In the genomic region with DNA sequence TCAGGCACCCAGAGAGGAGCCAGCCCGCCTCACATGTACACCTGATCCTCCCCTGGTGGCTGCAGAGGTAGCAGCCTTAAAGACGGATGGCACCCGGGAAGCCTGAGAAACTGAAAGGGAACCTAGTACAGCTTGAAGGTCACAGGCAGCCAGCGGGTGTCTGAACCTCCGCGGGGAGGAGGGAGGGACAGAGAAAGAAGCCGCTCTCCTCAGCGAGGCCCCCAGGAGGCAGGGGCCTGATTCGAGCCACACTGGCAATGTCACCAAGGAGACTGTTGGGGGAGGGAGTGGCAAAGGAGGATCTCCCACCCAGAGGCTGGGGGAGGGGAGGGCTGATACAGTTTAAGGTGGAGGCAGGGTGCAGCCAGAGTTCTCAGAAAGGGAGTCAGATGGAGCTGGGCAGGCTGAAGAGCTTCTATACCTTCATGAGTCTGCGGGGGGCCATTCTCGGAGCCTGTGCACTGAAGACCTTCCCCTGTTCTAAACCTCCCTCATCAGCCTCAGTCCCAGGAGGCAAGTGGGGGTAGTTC, we compare ENCODE assay signal across 9 mouse cellular contexts. TPM values are rescaled to one million over a fixed set of nuclear protein-coding genes. Genes with fewer than 3 reads are reported as not detected.
DNase-seq lines count a peak whose midpoint lies in the region; ATAC-seq and TF ChIP-seq lines count a peak whose summit lies in the region.
"Had no signal": no experiment of that assay in that cellular context is flagged by ENCODE, and none has a peak within 500 bp of the region (broad histone marks: within the 10 kb centered on the region; RNA-seq: fewer than 3 reads in every experiment).

No protein-coding gene starts in this region.

- no peak for DNase-seq in kidney, adult 8-10 months
- peak; percentile 38 for DNase-seq in adrenal gland, adult 2 months
- DNase-seq in heart, postnatal 4 days = peak; percentile 37
- DNase-seq in liver, embryonic 14.5 days (ENCODE audit: low read depth in 3 of 3, low spot score in 3 of 3) = no peak
- DNase-seq in right cerebral cortex, postnatal 4 days = no peak
- DNase-seq in cerebellum, adult 11-12 months = no peak

- peak overlapping the region; percentile 27; the same call in 1 of the 2 replicates for H3K27ac ChIP-seq in kidney, embryonic 15.5 days
- H3K27ac ChIP-seq in liver, embryonic 14.5 days = no peak overlapping the region
- H3K27ac ChIP-seq in stomach, embryonic 15.5 days = no peak overlapping the region

- TF ChIP-seq CTCF in liver, embryonic 14.5 days (IDR thresholded peaks at IDR 0.05; ENCODE audit: low read depth) = no peak

- peaks cover 31% of the 10 kb centered on the region for H3K27me3 ChIP-seq in kidney, embryonic 15.5 days
- peaks cover 8% of the 10 kb centered on the region; the same call in 1 of the 2 replicates for H3K27me3 ChIP-seq in liver, embryonic 14.5 days (ENCODE audit: control insufficient read depth, insufficient read depth, low read length)
- H3K27me3 ChIP-seq in stomach, embryonic 15.5 days (replicated peaks) = 0 out of 2 replicates have a peak, but pooled peaks cover 4% of the 10 kb centered on the region

- H3K4me1 ChIP-seq in kidney, embryonic 15.5 days = peaks cover 27% of the 10 kb centered on the region
- 0 out of 4 replicates have a peak, but pooled peaks cover 0 to 4% of the 10 kb centered on the region in 2 experiments for H3K4me1 ChIP-seq in liver, embryonic 14.5 days (replicated peaks; ENCODE audit: control insufficient read depth in 2 of 2, insufficient read depth in 2 of 2, low read length in 1 of 2)
- peaks cover 9% of the 10 kb centered on the region; the same call in 1 of the 2 replicates for H3K4me1 ChIP-seq in stomach, embryonic 15.5 days

- WGBS in kidney, embryonic 15.5 days = 3% methylated on average over 11 of the region's 11 CpGs
- WGBS in liver, embryonic 14.5 days (ENCODE audit: insufficient replicate concordance) = 5% methylated on average over 11 of the region's 11 CpGs
- 3% methylated on average over 11 of the region's 11 CpGs for WGBS in stomach, embryonic 15.5 days

- no peak for TF ChIP-seq EP300 in liver, embryonic 14.5 days (IDR thresholded peaks at IDR 0.05; ENCODE audit: low read depth)

- peak overlapping the region; percentile 56 for H3K4me2 ChIP-seq in kidney, embryonic 15.5 days
- peak overlapping the region; percentile 31; the same call in 1 of the 2 replicates for H3K4me2 ChIP-seq in liver, embryonic 14.5 days (ENCODE audit: low read depth)
- H3K4me2 ChIP-seq in stomach, embryonic 15.5 days = peak overlapping the region; percentile 47

- no peaks in the 10 kb centered on the region; the same call in 1 of the 2 replicates for H3K9me3 ChIP-seq in kidney, embryonic 15.5 days (replicated peaks)
- no peaks in the 10 kb centered on the region for H3K9me3 ChIP-seq in liver, embryonic 14.5 days (ENCODE audit: control insufficient read depth, low read length)
- no peaks in the 10 kb centered on the region for H3K9me3 ChIP-seq in stomach, embryonic 15.5 days

- H3K36me3 ChIP-seq in kidney, embryonic 15.5 days = no peaks in the 10 kb centered on the region
- no peaks in the 10 kb centered on the region for H3K36me3 ChIP-seq in liver, embryonic 14.5 days (replicated peaks; ENCODE audit: control insufficient read depth, insufficient read depth, low read depth)
- H3K36me3 ChIP-seq in stomach, embryonic 15.5 days = no peaks in the 10 kb centered on the region

- no peak overlapping the region for H3K9ac ChIP-seq in kidney, embryonic 15.5 days
- no peak overlapping the region for H3K9ac ChIP-seq in liver, embryonic 14.5 days (replicated peaks)
- no peak overlapping the region for H3K9ac ChIP-seq in stomach, embryonic 15.5 days

- ATAC-seq in kidney, embryonic 15.5 days (replicated peaks; ENCODE audit: low FRiP score) = peak; percentile 73
- ATAC-seq in liver, embryonic 14.5 days (ENCODE audit: insufficient read depth) = no peak
- ATAC-seq in stomach, embryonic 15.5 days (ENCODE audit: insufficient read depth, low FRiP score, low read depth) = peak; percentile 43; the same call in 1 of the 2 replicates

- H3K4me3 ChIP-seq in kidney, embryonic 15.5 days (replicated peaks) = peak overlapping the region; percentile 23
- no peak overlapping the region for H3K4me3 ChIP-seq in liver, embryonic 14.5 days (ENCODE audit: insufficient read depth in 1 of 2, low read depth in 2 of 2, low read length in 2 of 2)
- H3K4me3 ChIP-seq in stomach, embryonic 15.5 days (replicated peaks) = 0 out of 2 replicates have a peak overlapping the region, but pooled peaks have one; percentile 7
- H3K4me3 ChIP-seq: myocyte had no signal

RNA-seq across cellular contexts. Expression of a gene that starts 6.1 kb away (rescaled TPM):
- 1.0 and 2.1 TPM in 2 replicates for polyA plus RNA-seq in kidney, embryonic 15.5 days (2015; fragmentation: Nextera tagmentation; extraction: Ambion mirVana)
- total RNA-seq in adrenal gland, adult 2 months (2021) = 1 to 10 TPM; 1.0 to 1.3 TPM
- polyA plus RNA-seq in adrenal gland, adult 2 months (2012; rRNA removed) = 1.5 and 2.4 TPM in 2 replicates
- total RNA-seq in heart, postnatal 4 days (2021) = 10 to 100 TPM; 16.9 to 17.3 TPM
- polyA plus RNA-seq in liver, embryonic 14.5 days (2012; rRNA removed) = 1.7 and 2.4 TPM in 2 replicates
- polyA plus RNA-seq in liver, embryonic 14.5 days (2014; fragmentation: Nextera tagmentation; extraction: Ambion mirVana) = 0.75 and 1.6 TPM in 2 replicates
- polyA plus RNA-seq in stomach, embryonic 15.5 days (2015; fragmentation: Nextera tagmentation; extraction: Ambion mirVana) = 3.6 and 3.9 TPM in 2 replicates

RNA-seq across cellular contexts. Expression of a gene that starts 40.7 kb away (rescaled TPM):
- polyA plus RNA-seq in kidney, embryonic 15.5 days (2015; fragmentation: Nextera tagmentation; extraction: Ambion mirVana) = 53.0 and 58.4 TPM in 2 replicates
- total RNA-seq in adrenal gland, adult 2 months (2021) = 100 to 1,000 TPM; 164 to 210 TPM
- polyA plus RNA-seq in adrenal gland, adult 2 months (2012; rRNA removed) = 60.9 and 67.0 TPM in 2 replicates
- total RNA-seq in heart, postnatal 4 days (2021) = 100 to 1,000 TPM; 145 to 149 TPM
- polyA plus RNA-seq in liver, embryonic 14.5 days (2012; rRNA removed) = 13.8 and 19.2 TPM in 2 replicates
- 9.6 and 12.1 TPM in 2 replicates for polyA plus RNA-seq in liver, embryonic 14.5 days (2014; fragmentation: Nextera tagmentation; extraction: Ambion mirVana)
- 44.8 and 49.4 TPM in 2 replicates for polyA plus RNA-seq in stomach, embryonic 15.5 days (2015; fragmentation: Nextera tagmentation; extraction: Ambion mirVana)

Comparison
In these comparisons a context has a peak if more than half of its experiments do, and no peak if none do; other contexts are left out.
1. H3K4me3 ChIP-seq: peak in kidney, embryonic 15.5 days (single experiment) and stomach, embryonic 15.5 days (single experiment); none in liver, embryonic 14.5 days (0 of 2).
2. DNase-seq: peak in adrenal gland, adult 2 months (single experiment) and heart, postnatal 4 days (single experiment); none in kidney, adult 8-10 months (0 of 2), liver, embryonic 14.5 days (0 of 3), right cerebral cortex, postnatal 4 days (single experiment) and cerebellum, adult 11-12 months (single experiment).
3. Peak in every context shown above with its lines, with median percentiles within 50 percentile points of each other: H3K4me2 ChIP-seq.